Mouse (Mus musculus) erythroblast, embryonic 14.5 days (primary cell): ENCODE data around the gene Ric1.

Experiments used
- GATA1 ChIP-seq: IDR thresholded peaks from 2 replicates; pipeline ENCODE4 v1.6.1; 2012; ENCODE audit warnings: low read length, inconsistent platforms, mixed read lengths
- TAL1 ChIP-seq: IDR thresholded peaks from 3 replicates; pipeline ENCODE4 v1.6.1; 2012; ENCODE audit warnings: low read length, inconsistent platforms, mixed read lengths

- TF ChIP-seq GATA1 (no peak), TAL1 (no peak)
Measured at GRCm38 (mm10) chr19:29496786-29497557, 25.1 kb upstream of the Ric1 start.
